Comparison of ENCODE assay signal across 9 mouse cellular contexts in the genomic region with DNA sequence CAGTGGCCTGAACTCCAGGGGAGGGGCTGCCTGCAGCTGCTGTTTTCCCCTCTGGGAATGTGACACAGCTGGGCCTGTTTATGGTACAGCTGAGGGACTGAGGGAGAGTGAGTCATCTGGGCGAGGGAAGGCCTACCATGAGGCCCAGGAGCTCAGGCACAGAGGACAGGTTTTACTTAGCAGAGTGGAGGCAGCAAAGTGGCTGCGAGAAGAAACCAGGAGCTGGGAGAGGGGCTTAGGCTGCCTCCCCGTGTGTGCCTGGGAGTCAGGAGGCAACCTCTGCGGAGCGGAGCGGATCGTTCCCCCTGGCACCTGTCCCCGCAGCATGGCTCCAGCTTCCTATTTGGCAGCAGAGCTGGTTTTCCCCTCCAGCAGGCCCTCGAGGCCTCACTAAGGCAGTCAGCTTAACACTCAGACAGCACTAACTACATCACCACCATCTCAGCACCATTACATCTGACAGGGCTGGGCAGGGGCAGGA. TPM values are rescaled to one million over a fixed set of nuclear protein-coding genes. Genes with fewer than 3 reads are reported as not detected.
DNase-seq lines count a peak whose midpoint lies in the region; ATAC-seq and TF ChIP-seq lines count a peak whose summit lies in the region.
"Had no signal": no experiment of that assay in that cellular context is flagged by ENCODE, and none has a peak within 500 bp of the region (broad histone marks: within the 10 kb centered on the region; RNA-seq: fewer than 3 reads in every experiment).

No protein-coding gene starts in this region.

- H3K9ac ChIP-seq in forebrain, embryonic 13.5 days = peak overlapping the region; percentile 35

- no peaks in the 10 kb centered on the region for H3K9me3 ChIP-seq in forebrain, embryonic 13.5 days (replicated peaks)

- no peak for TF ChIP-seq POLR2A in kidney, adult 2 months (IDR thresholded peaks at IDR 0.05; ENCODE audit: low read depth, low read length)

- no peaks in the 10 kb centered on the region for H3K27me3 ChIP-seq in kidney, adult 2 months (replicated peaks; ENCODE audit: control insufficient read depth, insufficient read depth, low read length)
- no peaks in the 10 kb centered on the region for H3K27me3 ChIP-seq in forebrain, embryonic 13.5 days

- no peak overlapping the region for H3K4me3 ChIP-seq in kidney, adult 2 months (ENCODE audit: insufficient read depth, low read depth, low read length)
- no peak overlapping the region for H3K4me3 ChIP-seq in forebrain, embryonic 13.5 days

- H3K27ac ChIP-seq in kidney, adult 2 months (ENCODE audit: insufficient read depth, low read depth, low read length) = peak overlapping the region; percentile 75
- peak overlapping the region; percentile 44; the same call in 1 of the 2 replicates for H3K27ac ChIP-seq in forebrain, embryonic 13.5 days

- intact Hi-C loops in heart, postnatal 36 days (cut with DNase I) = no loop called here

- no peak for DNase-seq in kidney, adult 2 months
- DNase-seq in kidney, adult 8-10 months = no peak
- DNase-seq in adipocyte (ENCODE audit: low spot score) = peak; percentile 53
- DNase-seq in heart, postnatal 36 days = peak; percentile 53 to 76
- peak; percentile 49 to 76 for DNase-seq in lung, postnatal 4 days
- no peak for DNase-seq in spleen, adult 18-20 months

- WGBS in kidney, adult 2 months = 54% methylated on average over 9 of the region's 9 CpGs
- 70% methylated on average over 9 of the region's 9 CpGs for WGBS in forebrain, embryonic 13.5 days

- H3K4me1 ChIP-seq in kidney, adult 2 months (ENCODE audit: control insufficient read depth, insufficient read depth, low read length) = peaks cover 25% of the 10 kb centered on the region
- peaks cover 33% of the 10 kb centered on the region for H3K4me1 ChIP-seq in forebrain, embryonic 13.5 days

- no peak overlapping the region for H3K4me2 ChIP-seq in forebrain, embryonic 13.5 days

- no peaks in the 10 kb centered on the region for H3K36me3 ChIP-seq in kidney, adult 2 months (ENCODE audit: control insufficient read depth, insufficient read depth, low read length)
- no peaks in the 10 kb centered on the region for H3K36me3 ChIP-seq in forebrain, embryonic 13.5 days (ENCODE audit: poor library complexity, severe bottlenecking)

- ATAC-seq in forebrain, embryonic 13.5 days = no peak
- no peak for ATAC-seq in granulocyte monocyte progenitor cell, adult 5-6 weeks (replicated peaks; ENCODE audit: poor library complexity, severe bottlenecking)

- no peak for TF ChIP-seq CTCF in kidney, adult 2 months (conservative IDR thresholded peaks at IDR 0.05; ENCODE audit: insufficient read depth, insufficient read length, low read depth, low read length)

RNA-seq across cellular contexts. Expression of a gene that starts 20.5 kb away (rescaled TPM):
- 148 and 174 TPM in 2 replicates for polyA plus RNA-seq in kidney, adult 2 months (2012; rRNA removed)
- 11.3 and 11.7 TPM in 2 replicates for polyA plus RNA-seq in forebrain, embryonic 13.5 days (2015; fragmentation: Nextera tagmentation; extraction: Ambion mirVana)
- total RNA-seq in heart, postnatal 36 days (2021) = 10 to 100 TPM; 17.7 to 22.2 TPM
- 12.7 and 20.1 TPM in 2 replicates for total RNA-seq in granulocyte monocyte progenitor cell, adult 5-6 weeks (2014; fragmentation: Nextera tagmentation)
- 6.2 and 7.3 TPM in 2 replicates for total RNA-seq in granulocyte monocyte progenitor cell, adult 5-6 weeks (2017)

RNA-seq across cellular contexts. Expression of a gene that starts 35.9 kb away (rescaled TPM):
- 43.8 and 60.3 TPM in 2 replicates for polyA plus RNA-seq in kidney, adult 2 months (2012; rRNA removed)
- polyA plus RNA-seq in forebrain, embryonic 13.5 days (2015; fragmentation: Nextera tagmentation; extraction: Ambion mirVana) = 70.0 and 70.8 TPM in 2 replicates
- total RNA-seq in heart, postnatal 36 days (2021) = 100 to 1,000 TPM; 103 to 112 TPM
- 141 and 143 TPM in 2 replicates for total RNA-seq in granulocyte monocyte progenitor cell, adult 5-6 weeks (2014; fragmentation: Nextera tagmentation)
- total RNA-seq in granulocyte monocyte progenitor cell, adult 5-6 weeks (2017) = 58.0 and 74.5 TPM in 2 replicates

RNA-seq across cellular contexts. Expression of a gene that starts 38.7 kb away (rescaled TPM):
- 13.3 and 17.3 TPM in 2 replicates for polyA plus RNA-seq in kidney, adult 2 months (2012; rRNA removed)
- 3.3 TPM in 2 replicates for polyA plus RNA-seq in forebrain, embryonic 13.5 days (2015; fragmentation: Nextera tagmentation; extraction: Ambion mirVana)
- total RNA-seq in heart, postnatal 36 days (2021) = 10 to 100 TPM in 1 of 2 experiments, 1 to 10 TPM in 1; 9.1 to 10.3 TPM
- total RNA-seq in granulocyte monocyte progenitor cell, adult 5-6 weeks (2014; fragmentation: Nextera tagmentation) = 2.0 and 3.8 TPM in 2 replicates
- total RNA-seq in granulocyte monocyte progenitor cell, adult 5-6 weeks (2017) = 2.3 and 3.4 TPM in 2 replicates

RNA-seq across cellular contexts. Expression of a gene that starts 42.1 kb away (rescaled TPM):
- polyA plus RNA-seq in kidney, adult 2 months (2012; rRNA removed) = 19.3 and 19.8 TPM in 2 replicates
- 0.40 and 0.47 TPM in 2 replicates for polyA plus RNA-seq in forebrain, embryonic 13.5 days (2015; fragmentation: Nextera tagmentation; extraction: Ambion mirVana)
- 10 to 100 TPM; 51.4 to 52.3 TPM for total RNA-seq in heart, postnatal 36 days (2021)
- total RNA-seq in granulocyte monocyte progenitor cell, adult 5-6 weeks (2014; fragmentation: Nextera tagmentation) = 0.17 TPM in 1 of 2 replicates, not detected in the other
- total RNA-seq in granulocyte monocyte progenitor cell, adult 5-6 weeks (2017) = 0.22 TPM in 1 of 2 replicates, not detected in the other
- total RNA-seq: hematopoietic stem cell, adult 5-6 weeks had no signal

Comparison
In these comparisons a context has a peak if more than half of its experiments do, and no peak if none do; other contexts are left out.
1. DNase-seq: peak in adipocyte (single experiment), heart, postnatal 36 days (2 of 2) and lung, postnatal 4 days (2 of 2); none in kidney, adult 2 months (single experiment), kidney, adult 8-10 months (0 of 2) and spleen, adult 18-20 months (0 of 2).